Mouse (Mus musculus): ENCODE results near the gene Slc8a1. TPM values are rescaled to one million over a fixed set of nuclear protein-coding genes. Genes with fewer than 3 reads are reported as not detected.

Slc8a1 gene
- polyA plus RNA-seq, 1 experiment from 2014 or later: 8.1 TPM

- H3K4me2 ChIP-seq: no peak overlapping the region
- no peaks in the 10 kb centered on the region for H3K36me3 ChIP-seq (ENCODE audit: insufficient read depth)
- DNase-seq (no peak), ATAC-seq (ENCODE audit: insufficient read depth) (no peak)
- 0 out of 2 replicates have a peak, but pooled peaks cover 3% of the 10 kb centered on the region for H3K4me1 ChIP-seq (ENCODE audit: insufficient read depth)
- H3K27ac ChIP-seq (ENCODE audit: low read depth): no peak overlapping the region
- H3K9ac ChIP-seq: no peak overlapping the region
- H3K4me3 ChIP-seq (ENCODE audit: low read depth, low read length): no peak overlapping the region
- H3K27me3 ChIP-seq (ENCODE audit: insufficient read depth, low read length): no peaks in the 10 kb centered on the region
- TF ChIP-seq CTCF (IDR thresholded peaks at IDR 0.05; ENCODE audit: low read depth): no peak
- 89% methylated on average over 10 of the region's 10 CpGs for WGBS
- H3K9me3 ChIP-seq (ENCODE audit: low read depth, low read length): no peaks in the 10 kb centered on the region
Measured at GRCm38 (mm10) chr17:81518316-81519025, 219.7 kb downstream of the Slc8a1 start.

DNA sequence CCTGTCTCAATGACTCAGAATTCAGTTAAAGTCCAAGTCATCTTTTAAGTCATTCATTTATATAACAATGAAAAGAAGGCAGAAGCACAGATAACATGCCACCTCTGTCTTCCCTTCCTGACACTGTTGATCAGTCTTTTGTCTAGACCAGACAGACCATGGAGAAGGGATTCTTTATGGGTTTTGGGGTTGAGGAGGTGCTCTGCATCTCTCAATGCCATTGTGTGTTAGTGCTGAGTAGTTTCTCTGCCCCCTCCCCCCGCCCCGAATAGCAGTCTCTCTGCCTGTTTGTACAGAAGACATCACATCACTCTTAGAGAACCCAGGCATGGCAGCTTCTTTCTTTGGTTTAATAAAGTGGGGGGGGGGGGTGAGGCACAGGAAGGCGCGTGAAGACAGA lies 222.0 kb downstream of the Slc8a1 start:
- Histone ChIP-seq H3K4me3 (ENCODE audit: low read depth, low read length) (no peak overlapping the region), H3K4me1 (ENCODE audit: insufficient read depth) (0 out of 2 replicates have a peak, but pooled peaks cover 6% of the 10 kb centered on the region), H3K9me3 (ENCODE audit: low read depth, low read length) (no peaks in the 10 kb centered on the region), H3K36me3 (ENCODE audit: insufficient read depth) (no peaks in the 10 kb centered on the region), H3K27me3 (ENCODE audit: insufficient read depth, low read length) (no peaks in the 10 kb centered on the region), H3K27ac (ENCODE audit: low read depth) (no peak overlapping the region), H3K9ac (no peak overlapping the region), H3K4me2 (no peak overlapping the region)
- no peak for DNase-seq
- no peak for TF ChIP-seq CTCF (IDR thresholded peaks at IDR 0.05; ENCODE audit: low read depth)
- 90% methylated on average over 4 of the region's 4 CpGs for WGBS
- ATAC-seq (ENCODE audit: insufficient read depth): no peak

- Histone ChIP-seq H3K4me3 (ENCODE audit: low read depth, low read length) (no peak overlapping the region), H3K9me3 (ENCODE audit: low read depth, low read length) (no peaks in the 10 kb centered on the region), H3K27ac (ENCODE audit: low read depth) (no peak overlapping the region), H3K27me3 (ENCODE audit: insufficient read depth, low read length) (no peaks in the 10 kb centered on the region), H3K4me1 (ENCODE audit: insufficient read depth) (0 out of 2 replicates have a peak, but pooled peaks cover 6% of the 10 kb centered on the region), H3K36me3 (ENCODE audit: insufficient read depth) (no peaks in the 10 kb centered on the region), H3K4me2 (no peak overlapping the region), H3K9ac (no peak overlapping the region)
- ATAC-seq (ENCODE audit: insufficient read depth) (no peak), DNase-seq (no peak)
- WGBS: 80% methylated on average over 4 of the region's 4 CpGs
- TF ChIP-seq CTCF (IDR thresholded peaks at IDR 0.05; ENCODE audit: low read depth): no peak
Measured at GRCm38 (mm10) chr17:81514022-81514421, 224.2 kb downstream of the Slc8a1 start.

- no peak for TF ChIP-seq CTCF (IDR thresholded peaks at IDR 0.05; ENCODE audit: low read depth)
- Histone ChIP-seq H3K4me2 (no peak overlapping the region), H3K4me3 (ENCODE audit: low read depth, low read length) (no peak overlapping the region), H3K27ac (ENCODE audit: low read depth) (no peak overlapping the region), H3K4me1 (ENCODE audit: insufficient read depth) (0 out of 2 replicates have a peak, but pooled peaks cover 6% of the 10 kb centered on the region), H3K27me3 (ENCODE audit: insufficient read depth, low read length) (no peaks in the 10 kb centered on the region), H3K36me3 (ENCODE audit: insufficient read depth) (no peaks in the 10 kb centered on the region), H3K9me3 (ENCODE audit: low read depth, low read length) (no peaks in the 10 kb centered on the region), H3K9ac (no peak overlapping the region)
- WGBS: 56% methylated on average over 6 of the region's 6 CpGs
- no peak for ATAC-seq (ENCODE audit: insufficient read depth)
- DNase-seq: peak; percentile 47
Measured at GRCm38 (mm10) chr17:81513368-81513958, 224.7 kb downstream of the Slc8a1 start.

DNA sequence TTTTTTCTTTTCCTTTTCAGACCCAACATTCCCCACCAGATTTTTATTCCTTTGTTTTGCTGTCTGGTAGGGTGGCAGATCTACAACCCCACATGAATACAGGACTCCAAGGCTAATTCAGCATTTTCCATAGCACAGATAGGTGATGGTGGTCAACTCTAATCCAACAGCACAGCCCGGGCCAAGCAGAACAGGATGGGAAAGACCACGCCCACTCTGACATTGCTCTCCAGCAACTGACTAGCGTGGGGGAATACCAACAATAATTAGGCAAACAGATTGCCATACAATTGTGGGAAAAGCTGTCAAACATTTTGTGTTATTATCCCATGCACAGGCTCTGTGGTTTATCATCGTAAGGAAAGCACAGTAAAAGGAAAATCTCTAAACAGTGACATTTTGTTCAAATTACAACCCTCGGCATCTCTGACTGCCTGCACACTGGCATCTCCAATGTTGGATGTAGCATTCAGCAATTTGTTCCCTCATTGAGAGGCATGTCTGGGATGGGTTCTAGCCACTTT lies 233.0 kb downstream of the Slc8a1 start:
- no peak overlapping the region for H3K4me2 ChIP-seq
- DNase-seq: no peak
- TF ChIP-seq CTCF (IDR thresholded peaks at IDR 0.05; ENCODE audit: low read depth): no peak
- H3K4me1 ChIP-seq (ENCODE audit: insufficient read depth): no peaks in the 10 kb centered on the region; the same call in 1 of the 2 replicates
- 81% methylated on average over 5 of the region's 5 CpGs for WGBS
- H3K27me3 ChIP-seq (ENCODE audit: insufficient read depth, low read length): no peaks in the 10 kb centered on the region
- H3K9me3 ChIP-seq (ENCODE audit: low read depth, low read length): no peaks in the 10 kb centered on the region
- no peaks in the 10 kb centered on the region for H3K36me3 ChIP-seq (ENCODE audit: insufficient read depth)
- no peak overlapping the region for H3K4me3 ChIP-seq (ENCODE audit: low read depth, low read length)
- ATAC-seq (ENCODE audit: insufficient read depth): no peak
- H3K9ac ChIP-seq: no peak overlapping the region
- no peak overlapping the region for H3K27ac ChIP-seq (ENCODE audit: low read depth)

- no peak for TF ChIP-seq CTCF (IDR thresholded peaks at IDR 0.05; ENCODE audit: low read depth)
- Histone ChIP-seq H3K36me3 (ENCODE audit: insufficient read depth) (no peaks in the 10 kb centered on the region), H3K9ac (no peak overlapping the region), H3K9me3 (ENCODE audit: low read depth, low read length) (no peaks in the 10 kb centered on the region), H3K4me1 (ENCODE audit: insufficient read depth) (no peaks in the 10 kb centered on the region; the same call in 1 of the 2 replicates), H3K27ac (ENCODE audit: low read depth) (no peak overlapping the region), H3K4me2 (no peak overlapping the region), H3K27me3 (ENCODE audit: insufficient read depth, low read length) (no peaks in the 10 kb centered on the region), H3K4me3 (ENCODE audit: low read depth, low read length) (no peak overlapping the region)
- 82% methylated on average over 2 of the region's 2 CpGs for WGBS
- no peak for DNase-seq
- no peak for ATAC-seq (ENCODE audit: insufficient read depth)
Measured at GRCm38 (mm10) chr17:81504040-81504439, 234.1 kb downstream of the Slc8a1 start.

DNA sequence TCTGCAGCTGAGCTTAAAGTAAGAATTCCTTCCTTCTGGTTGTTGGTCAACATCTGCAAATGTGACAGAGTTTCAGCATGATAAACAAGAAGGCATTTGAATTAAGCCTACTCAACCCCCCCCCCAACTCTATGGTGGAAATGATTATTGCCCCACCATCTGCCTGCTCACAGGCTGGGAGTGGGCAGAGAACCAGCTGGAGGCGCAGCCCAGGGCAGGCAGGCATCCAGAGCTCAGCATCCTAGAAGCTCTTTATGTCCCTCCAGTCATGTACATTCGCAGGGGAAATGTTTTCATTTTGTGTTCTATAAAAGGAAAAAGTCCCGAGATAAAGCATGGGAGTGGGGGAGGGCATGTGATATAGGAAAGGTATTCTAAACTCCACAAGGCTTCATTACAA lies 235.4 kb downstream of the Slc8a1 start:
- 67% methylated on average over 3 of the region's 3 CpGs for WGBS
- ATAC-seq (ENCODE audit: insufficient read depth): no peak
- H3K27ac ChIP-seq (ENCODE audit: low read depth): no peak overlapping the region
- no peaks in the 10 kb centered on the region for H3K27me3 ChIP-seq (ENCODE audit: insufficient read depth, low read length)
- no peak overlapping the region for H3K4me3 ChIP-seq (ENCODE audit: low read depth, low read length)
- H3K4me1 ChIP-seq (ENCODE audit: insufficient read depth): no peaks in the 10 kb centered on the region; the same call in 1 of the 2 replicates
- no peaks in the 10 kb centered on the region for H3K9me3 ChIP-seq (ENCODE audit: low read depth, low read length)
- no peak for DNase-seq
- H3K4me2 ChIP-seq: no peak overlapping the region
- H3K36me3 ChIP-seq (ENCODE audit: insufficient read depth): no peaks in the 10 kb centered on the region
- no peak for TF ChIP-seq CTCF (IDR thresholded peaks at IDR 0.05; ENCODE audit: low read depth)
- no peak overlapping the region for H3K9ac ChIP-seq

All from lung, embryonic 14.5 days (tissue).